Mouse (Mus musculus) spleen, adult 2 months (tissue): ENCODE results near the gene Nectin1. TPM values are rescaled to one million over a fixed set of nuclear protein-coding genes. Genes with fewer than 3 reads are reported as not detected.

Experiments used
- DNase-seq, 2 experiments: peaks; one replicate each; pipeline versions ENCODE4 v3.0.0 to v3.0.0-alpha.2; 2012 to 2021; ENCODE audit warnings: low spot score in 2 of 2, low read depth in 1 of 2
- H3K27ac ChIP-seq: fragments of 200-500 bp; 2 replicates; pipeline ENCODE4 v1.5.1; 2012; ENCODE audit warnings: low read length, inconsistent platforms; ENCODE audit not compliant: insufficient read depth
- H3K27me3 ChIP-seq: fragments of 200-500 bp; 2 replicates; pipeline ENCODE4 v1.6.1; 2012; ENCODE audit warnings: mild to moderate bottlenecking, moderate library complexity, low read length, inconsistent platforms; ENCODE audit not compliant: control insufficient read depth, insufficient read depth
- H3K36me3 ChIP-seq: fragments of 200-500 bp; 2 replicates; pipeline ENCODE4 v1.6.1; 2012; ENCODE audit warnings: mild to moderate bottlenecking, low read length, inconsistent platforms; ENCODE audit not compliant: control insufficient read depth, insufficient read depth
- H3K4me1 ChIP-seq: fragments of 200-500 bp; 2 replicates; pipeline ENCODE4 v1.6.1; 2011; ENCODE audit warnings: inconsistent platforms; ENCODE audit not compliant: control insufficient read depth, insufficient read depth, insufficient read length
- H3K4me3 ChIP-seq: fragments of 200-500 bp; 2 replicates; pipeline ENCODE4 v1.5.1; 2011; ENCODE audit warnings: mild to moderate bottlenecking, inconsistent platforms; ENCODE audit not compliant: insufficient read depth, insufficient read length; ENCODE audit errors: extremely low read depth
- CTCF ChIP-seq: fragments of 200-500 bp; IDR thresholded peaks from 2 replicates; pipeline ENCODE4 v1.5.1; 2011; ENCODE audit warnings: mild to moderate bottlenecking, inconsistent platforms; ENCODE audit not compliant: insufficient read depth, insufficient read length, insufficient replicate concordance; ENCODE audit errors: extremely low read depth
- POLR2A ChIP-seq: fragments of 200-500 bp; IDR thresholded peaks from 2 replicates; pipeline ENCODE4 v1.6.1; 2011; ENCODE audit warnings: low read depth, low read length, inconsistent platforms
- WGBS: fragments of 180-500 bp; shearing (Covaris S2); methylation state at CpG from one replicate; pipeline ENCODE4 v1.1.7; 2018; 5-methylcytosine and 5-hydroxymethylcytosine counted together
- polyA plus RNA-seq: library from polyadenylated mRNA; depleted of rRNA; stranded (reverse); fragments of >200 nt; gene quantifications from 2 replicates; pipeline ENCODE4 v1.2.3, GENCODE M21; 2012

Gene Nectin1
- polyA plus RNA-seq, 1 experiment: 5.1 TPM

DNA sequence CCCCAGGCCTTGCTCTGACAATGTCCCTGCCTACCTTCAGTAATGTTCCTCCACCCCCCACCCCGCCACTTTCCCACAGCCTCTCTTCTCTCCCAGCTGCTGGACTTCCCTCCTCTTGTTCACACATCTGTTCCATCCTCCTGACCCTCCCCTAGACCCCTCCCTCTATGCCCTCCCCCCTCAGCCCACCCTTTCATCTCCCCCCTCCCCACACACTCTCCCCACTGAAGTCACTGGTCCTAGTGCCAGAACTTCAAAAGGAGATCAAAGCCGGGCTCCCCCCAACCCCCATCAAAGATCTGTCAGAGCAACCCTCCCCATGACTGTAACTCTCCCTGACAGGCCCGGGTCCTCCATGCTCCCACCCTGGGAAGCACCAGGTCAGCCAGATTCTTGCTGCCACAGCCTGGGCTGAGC, 99.9 kb downstream of the Nectin1 start:
- no peaks in the 10 kb centered on the region for H3K4me1 ChIP-seq
- H3K4me3 ChIP-seq: no peak overlapping the region
- H3K27me3 ChIP-seq: peaks cover 5% of the 10 kb centered on the region; the same call in 1 of the 2 replicates
- no peak for TF ChIP-seq CTCF
- TF ChIP-seq POLR2A: no peak
- 22% methylated on average over 3 of the region's 3 CpGs for WGBS
- H3K36me3 ChIP-seq: no peaks in the 10 kb centered on the region
- DNase-seq: no peak
- H3K27ac ChIP-seq: no peak overlapping the region

DNA sequence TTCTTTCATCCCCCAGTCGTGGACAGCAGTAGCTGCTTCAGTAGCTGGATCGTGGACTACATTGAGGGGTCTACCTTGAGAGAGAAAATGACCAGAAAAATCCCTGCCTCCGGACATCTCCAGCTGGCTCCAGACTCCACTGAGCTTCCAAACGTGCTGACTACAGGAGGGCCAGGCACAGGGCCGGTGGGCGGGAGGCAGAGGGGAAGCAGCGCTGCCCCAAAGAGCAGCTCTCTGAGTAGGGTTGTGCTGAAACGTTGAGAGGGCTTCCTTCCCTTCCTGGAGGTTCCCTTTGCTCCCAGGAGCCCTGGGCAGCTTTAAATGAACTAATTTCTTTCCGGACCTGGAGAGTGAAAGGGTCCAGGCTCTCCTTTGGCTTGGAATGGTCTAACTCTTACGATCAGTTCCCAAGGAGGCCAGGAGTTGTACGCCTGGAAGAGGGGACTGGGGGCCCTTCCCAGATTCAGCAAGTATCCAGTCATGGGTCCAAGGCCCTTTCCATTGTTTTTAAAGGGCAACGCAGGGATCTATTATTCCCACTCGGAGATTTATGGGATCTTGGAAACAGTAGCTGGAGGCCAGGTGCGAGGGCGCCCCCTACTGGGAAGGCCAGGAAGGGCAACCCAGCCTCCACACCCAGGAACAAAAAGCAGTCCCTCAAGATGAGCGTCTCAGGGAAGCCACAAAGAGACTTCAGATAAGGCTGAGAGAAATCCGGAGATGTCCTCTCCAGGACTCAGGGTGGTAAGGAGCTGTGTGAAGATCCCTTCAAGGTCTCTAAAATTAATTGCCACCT, 102.1 kb downstream of the Nectin1 start:
- no peaks in the 10 kb centered on the region for H3K4me1 ChIP-seq
- H3K4me3 ChIP-seq: no peak overlapping the region
- peaks cover 5% of the 10 kb centered on the region; the same call in 1 of the 2 replicates for H3K27me3 ChIP-seq
- no peak overlapping the region for H3K27ac ChIP-seq
- no peaks in the 10 kb centered on the region for H3K36me3 ChIP-seq
- no peak for DNase-seq
- TF ChIP-seq CTCF: peak; percentile 58; the same call in 1 of the 2 replicates
- TF ChIP-seq POLR2A: no peak
- WGBS: 11% methylated on average over 17 of the region's 17 CpGs

DNA sequence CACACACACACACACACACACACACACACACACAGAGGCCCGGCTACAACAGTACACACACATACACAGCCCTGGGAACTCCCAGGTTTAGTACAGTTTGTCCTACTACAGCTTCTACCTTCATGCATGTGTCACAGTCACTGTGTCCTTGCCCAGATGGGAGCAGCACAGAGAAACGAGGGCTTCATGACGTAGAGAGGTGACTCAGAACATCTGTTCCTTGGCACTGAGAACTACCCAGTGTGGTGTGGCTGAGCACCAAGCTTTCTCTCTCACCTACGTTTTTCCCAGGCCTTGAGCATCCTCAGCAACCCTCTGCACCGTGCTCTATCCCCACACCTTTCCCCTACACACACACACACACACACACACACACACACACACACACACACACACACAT, 104.1 kb downstream of the Nectin1 start:
- 62% methylated on average over 5 of the region's 5 CpGs for WGBS
- no peak for DNase-seq
- no peak for TF ChIP-seq CTCF
- no peaks in the 10 kb centered on the region for H3K36me3 ChIP-seq
- H3K4me3 ChIP-seq: no peak overlapping the region
- H3K27ac ChIP-seq: no peak overlapping the region
- no peaks in the 10 kb centered on the region for H3K4me1 ChIP-seq
- H3K27me3 ChIP-seq: peaks cover 5% of the 10 kb centered on the region; the same call in 1 of the 2 replicates

DNA sequence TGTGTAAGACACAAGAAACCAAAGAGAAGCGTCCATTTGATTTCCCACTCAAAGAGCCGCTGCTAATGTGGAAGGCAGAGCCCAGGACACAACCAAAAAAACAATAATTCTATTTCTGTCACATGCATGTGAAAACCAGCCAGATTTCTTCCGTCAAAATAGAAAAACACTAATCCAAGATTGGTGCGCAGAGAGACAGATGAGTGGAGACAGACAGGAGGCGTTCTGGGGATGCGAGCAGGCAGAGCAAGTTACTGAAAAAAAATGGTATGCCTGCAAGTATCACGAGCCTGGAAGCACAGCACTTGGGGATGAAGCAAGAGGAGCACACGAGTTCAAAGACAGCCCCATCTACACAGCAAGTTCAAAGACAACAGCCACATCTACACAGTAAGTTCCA, 106.5 kb downstream of the Nectin1 start:
- Histone ChIP-seq H3K27ac (no peak overlapping the region), H3K36me3 (no peaks in the 10 kb centered on the region), H3K4me3 (no peak overlapping the region), H3K27me3 (peaks cover 5% of the 10 kb centered on the region; the same call in 1 of the 2 replicates), H3K4me1 (no peaks in the 10 kb centered on the region)
- DNase-seq: no peak
- TF ChIP-seq CTCF: no peak
- no peak for TF ChIP-seq POLR2A
- 83% methylated on average over 8 of the region's 8 CpGs for WGBS

DNA sequence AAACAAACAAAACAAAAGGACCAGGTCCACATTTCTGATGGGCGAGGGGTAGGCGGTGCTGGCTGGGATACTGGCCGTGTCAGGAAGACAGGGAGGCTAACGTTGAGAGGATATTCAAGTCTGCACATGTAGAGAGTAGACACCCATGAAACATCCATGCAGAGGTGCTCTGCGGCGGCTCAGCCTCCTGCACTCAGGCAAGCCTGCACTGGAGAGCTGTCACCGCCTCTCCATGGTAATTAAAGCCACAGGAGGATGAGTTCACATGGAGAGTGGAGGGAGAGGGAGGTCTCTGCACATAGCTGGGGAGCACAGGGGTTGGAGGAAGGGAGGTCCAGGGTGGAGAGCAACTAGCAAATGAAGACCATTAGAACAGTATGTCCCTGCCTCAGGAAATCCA, 107.4 kb downstream of the Nectin1 start:
- no peaks in the 10 kb centered on the region for H3K36me3 ChIP-seq
- DNase-seq: no peak
- H3K4me3 ChIP-seq: no peak overlapping the region
- H3K27me3 ChIP-seq: no peaks in the 10 kb centered on the region
- WGBS: 77% methylated on average over 7 of the region's 7 CpGs
- no peak for TF ChIP-seq POLR2A
- TF ChIP-seq CTCF: no peak
- no peaks in the 10 kb centered on the region for H3K4me1 ChIP-seq
- H3K27ac ChIP-seq: no peak overlapping the region

DNA sequence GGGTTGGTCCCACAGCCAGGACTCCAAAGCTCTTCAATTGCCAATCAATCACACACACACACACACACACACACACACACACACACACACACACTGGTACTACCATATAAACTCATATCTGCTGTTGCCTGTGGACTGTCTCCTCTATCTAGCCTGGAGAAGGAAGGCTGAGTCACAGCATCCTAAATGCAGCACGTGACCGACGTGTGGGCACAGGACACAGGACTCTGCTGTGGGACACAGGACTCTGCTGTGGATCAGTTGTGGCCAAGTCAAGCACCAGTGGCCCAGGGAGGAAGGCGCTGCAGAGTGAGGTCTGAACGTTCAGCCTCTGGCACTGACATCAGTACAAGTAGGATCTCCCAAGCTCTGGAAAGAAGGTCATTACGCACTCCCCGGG, 112.1 kb downstream of the Nectin1 start:
- Histone ChIP-seq H3K27ac (no peak overlapping the region), H3K4me3 (no peak overlapping the region), H3K4me1 (no peaks in the 10 kb centered on the region), H3K27me3 (no peaks in the 10 kb centered on the region), H3K36me3 (no peaks in the 10 kb centered on the region)
- WGBS: 77% methylated on average over 7 of the region's 7 CpGs
- no peak for DNase-seq
- TF ChIP-seq POLR2A: no peak
- TF ChIP-seq CTCF: no peak
